Mouse (Mus musculus) layer of hippocampus, postnatal 14 days (tissue): Measurements from ENCODE around the gene Tmem158. TPM values are rescaled to one million over a fixed set of nuclear protein-coding genes. Genes with fewer than 3 reads are reported as not detected.

Source experiments
- total RNA-seq, 2 experiments: library from RNA; stranded (reverse); gene quantifications; 2 replicates each; pipeline ENCODE4 v1.2.3; 2021

Tmem158 gene
- total RNA-seq, 2 experiments from 2014 or later, result 43.5 to 46.6 TPM

Other genes with a start within 250 kb of the Tmem158 start
- 10 to 100 TPM; 27.3 to 36.0 TPM for gene Tmem42, start 239.4 kb downstream of the Tmem158 start, total RNA-seq
- 1 to 10 TPM; 1.2 to 1.7 TPM for gene Tgm4, start 226.0 kb downstream of the Tmem158 start, total RNA-seq
- 10 to 100 TPM; 71.2 to 72.7 TPM for gene Zdhhc3, start 147.6 kb downstream of the Tmem158 start, total RNA-seq
- 10 to 100 TPM; 35.8 to 38.0 TPM for gene Exosc7, start 147.5 kb downstream of the Tmem158 start, total RNA-seq
- gene Clec3b, start 109.8 kb downstream of the Tmem158 start, total RNA-seq, result 1 to 10 TPM; 4.1 to 6.7 TPM
- gene Cdcp1, start 44.7 kb downstream of the Tmem158 start, total RNA-seq, result not detected
- 10 to 100 TPM; 78.0 to 86.2 TPM for gene Lars2, start 106.2 kb upstream of the Tmem158 start, total RNA-seq
- 10 to 100 TPM in 1 of 2 experiments, 1 to 10 TPM in 1; 8.2 to 11.3 TPM for gene Limd1, start 217.9 kb upstream of the Tmem158 start, total RNA-seq